8 mouse cellular contexts compared by ENCODE assay signal in genomic region chr3:96220131-96220764, GRCm38 (mm10). TPM values are rescaled to one million over a fixed set of nuclear protein-coding genes. Genes with fewer than 3 reads are reported as not detected.
DNase-seq lines count a peak whose midpoint lies in the region; ATAC-seq and TF ChIP-seq lines count a peak whose summit lies in the region.
"Not testable (repeated sequence)": the region's sequence is repeated elsewhere in the genome, so short reads cannot be mapped to it uniquely, and the experiment has no call there.

No protein-coding gene starts in this region.

- WGBS in forebrain, embryonic 12.5 days: under 1% methylated on average over 39 of the region's 47 CpGs
- WGBS in hindbrain, embryonic 10.5 days: under 1% methylated on average over 38 of the region's 47 CpGs
- WGBS in lung, embryonic 15.5 days: under 1% methylated on average over 44 of the region's 47 CpGs
- WGBS in neural tube, embryonic 11.5 days: 0% methylated on average over 35 of the region's 47 CpGs

- peak; percentile 64 for TF ChIP-seq POLR2A in testis, adult 2 months (IDR thresholded peaks at IDR 0.05; ENCODE audit: control insufficient read depth, low read depth, low read length)

- peak; percentile 28; the same call in 1 of the 2 replicates for ATAC-seq in forebrain, embryonic 12.5 days (ENCODE audit: low FRiP score)
- ATAC-seq in lung, embryonic 15.5 days (ENCODE audit: borderline replicate concordance, extremely low read depth, low FRiP score, low TSS enrichment): not testable (repeated sequence)
- ATAC-seq in neural tube, embryonic 11.5 days (ENCODE audit: insufficient read depth, low FRiP score, low TSS enrichment): peak; percentile 25

- H3K9me3 ChIP-seq in forebrain, embryonic 12.5 days; hindbrain, embryonic 10.5 days; lung, embryonic 15.5 days; neural tube, embryonic 11.5 days (ENCODE audit: control insufficient read depth, low read length): not testable (repeated sequence)

- peak overlapping the region; percentile 62 for H3K4me3 ChIP-seq in forebrain, embryonic 12.5 days (replicated peaks)
- peak overlapping the region; percentile 68 for H3K4me3 ChIP-seq in hindbrain, embryonic 10.5 days
- peak overlapping the region; percentile 90 for H3K4me3 ChIP-seq in layer of hippocampus, adult 2 months
- H3K4me3 ChIP-seq in lung, embryonic 15.5 days: peak overlapping the region; percentile 55
- peak overlapping the region; percentile 47 for H3K4me3 ChIP-seq in neural tube, embryonic 11.5 days (ENCODE audit: low read depth, low read length)
- peak overlapping the region; percentile 86 for H3K4me3 ChIP-seq in testis, adult 2 months (ENCODE audit: control insufficient read depth, low read depth, low read length)

- not testable (repeated sequence) for H3K36me3 ChIP-seq in forebrain, embryonic 12.5 days (replicated peaks); hindbrain, embryonic 10.5 days; lung, embryonic 15.5 days; neural tube, embryonic 11.5 days (ENCODE audit: control insufficient read depth, insufficient read depth, low read length); testis, adult 2 months (ENCODE audit: control insufficient read depth, insufficient read depth, low read length)

- not testable (repeated sequence) for TF ChIP-seq CTCF in layer of hippocampus, adult 2 months (conservative IDR thresholded peaks at IDR 0.05); testis, adult 2 months (IDR thresholded peaks at IDR 0.05; ENCODE audit: control insufficient read depth, insufficient read depth, insufficient replicate concordance, low read depth, low read length)

- H3K4me2 ChIP-seq in forebrain, embryonic 12.5 days: peak overlapping the region; percentile 72
- peak overlapping the region; percentile 89 for H3K4me2 ChIP-seq in lung, embryonic 15.5 days
- H3K4me2 ChIP-seq in neural tube, embryonic 11.5 days (ENCODE audit: low read depth): peak overlapping the region; percentile 61

- peak; percentile 76 for DNase-seq in ES-CJ7 (ENCODE audit: low read depth, low spot score)
- peak; percentile 60 for DNase-seq in c-Kit-negative CD71-positive TER-119-positive erythroid progenitor cells, embryonic 14.5 days (ENCODE audit: low read depth, low spot score)
- DNase-seq in hindbrain, embryonic 10.5 days (ENCODE audit: low spot score): peak; percentile 50
- DNase-seq in layer of hippocampus, adult 2 months (ENCODE audit: low spot score in 2 of 2); neural tube, embryonic 11.5 days (ENCODE audit: low spot score): not testable (repeated sequence)

- peak overlapping the region; percentile 87 for H3K9ac ChIP-seq in forebrain, embryonic 12.5 days
- peak overlapping the region; percentile 90 for H3K9ac ChIP-seq in lung, embryonic 15.5 days
- H3K9ac ChIP-seq in neural tube, embryonic 11.5 days (ENCODE audit: low read length): peak overlapping the region; percentile 71

- H3K27me3 ChIP-seq in forebrain, embryonic 12.5 days; hindbrain, embryonic 10.5 days (ENCODE audit: insufficient read depth, poor library complexity, severe bottlenecking); lung, embryonic 15.5 days; neural tube, embryonic 11.5 days (ENCODE audit: control insufficient read depth, insufficient read depth, low read length); testis, adult 2 months (ENCODE audit: control insufficient read depth, insufficient read depth, low read length): not testable (repeated sequence)

- H3K27ac ChIP-seq in forebrain, embryonic 12.5 days: peak overlapping the region; percentile 99
- peak overlapping the region; percentile 97 for H3K27ac ChIP-seq in hindbrain, embryonic 10.5 days
- peak overlapping the region; percentile 100 for H3K27ac ChIP-seq in layer of hippocampus, adult 2 months
- H3K27ac ChIP-seq in lung, embryonic 15.5 days: peak overlapping the region; percentile 97
- peak overlapping the region; percentile 97 for H3K27ac ChIP-seq in neural tube, embryonic 11.5 days (ENCODE audit: low read depth, low read length)
- H3K27ac ChIP-seq in testis, adult 2 months (ENCODE audit: control insufficient read depth, insufficient read depth, low read depth, low read length): peak overlapping the region; percentile 83

- peaks cover 42% of the 10 kb centered on the region for H3K4me1 ChIP-seq in forebrain, embryonic 12.5 days
- H3K4me1 ChIP-seq in hindbrain, embryonic 10.5 days (replicated peaks): peaks cover 60% of the 10 kb centered on the region
- H3K4me1 ChIP-seq in lung, embryonic 15.5 days: peaks cover 27% of the 10 kb centered on the region
- peaks cover 20% of the 10 kb centered on the region for H3K4me1 ChIP-seq in neural tube, embryonic 11.5 days (ENCODE audit: control insufficient read depth, insufficient read depth, low read length)
- H3K4me1 ChIP-seq in testis, adult 2 months (ENCODE audit: control insufficient read depth, insufficient read depth, low read length): not testable (repeated sequence)

RNA-seq across cellular contexts. Expression of gene Hist2h2ac, which starts 0.4 kb away (rescaled TPM):
- polyA plus RNA-seq in forebrain, embryonic 12.5 days (2016; fragmentation: Nextera tagmentation; extraction: Ambion mirVana): 13.8 and 14.0 TPM in 2 replicates
- 7.6 and 12.0 TPM in 2 replicates for polyA plus RNA-seq in hindbrain, embryonic 10.5 days (2016; fragmentation: Nextera tagmentation; extraction: Ambion mirVana)
- 10 to 100 TPM; 21.9 to 28.0 TPM for total RNA-seq in layer of hippocampus, adult 2 months (2021)
- polyA plus RNA-seq in lung, embryonic 15.5 days (2015; fragmentation: Nextera tagmentation; extraction: Ambion mirVana): 13.7 and 17.4 TPM in 2 replicates
- 7.8 and 12.7 TPM in 2 replicates for polyA plus RNA-seq in neural tube, embryonic 11.5 days (2014; fragmentation: Nextera tagmentation; extraction: Ambion mirVana)
- 7.3 and 9.4 TPM in 2 replicates for polyA plus RNA-seq in testis, adult 2 months (2012; rRNA removed)

RNA-seq across cellular contexts. Expression of gene Hist2h2ab, which starts 0.6 kb away (rescaled TPM):
- polyA plus RNA-seq in forebrain, embryonic 12.5 days (2016; fragmentation: Nextera tagmentation; extraction: Ambion mirVana): 1.1 and 1.7 TPM in 2 replicates
- polyA plus RNA-seq in hindbrain, embryonic 10.5 days (2016; fragmentation: Nextera tagmentation; extraction: Ambion mirVana): not detected in 2 replicates
- total RNA-seq in layer of hippocampus, adult 2 months (2021): 10 to 100 TPM in 1 of 2 experiments, 1 to 10 TPM in 1; 9.3 to 12.7 TPM
- 1.1 and 1.4 TPM in 2 replicates for polyA plus RNA-seq in lung, embryonic 15.5 days (2015; fragmentation: Nextera tagmentation; extraction: Ambion mirVana)
- polyA plus RNA-seq in neural tube, embryonic 11.5 days (2014; fragmentation: Nextera tagmentation; extraction: Ambion mirVana): 2.4 TPM in 1 of 2 replicates, not detected in the other
- polyA plus RNA-seq in testis, adult 2 months (2012; rRNA removed): 3.7 and 3.9 TPM in 2 replicates

RNA-seq across cellular contexts. Expression of gene Hist2h2be, which starts 0.7 kb away (rescaled TPM):
- 14.9 and 15.4 TPM in 2 replicates for polyA plus RNA-seq in forebrain, embryonic 12.5 days (2016; fragmentation: Nextera tagmentation; extraction: Ambion mirVana)
- polyA plus RNA-seq in hindbrain, embryonic 10.5 days (2016; fragmentation: Nextera tagmentation; extraction: Ambion mirVana): 6.0 and 8.7 TPM in 2 replicates
- 1 to 10 TPM; 7.6 to 7.9 TPM for total RNA-seq in layer of hippocampus, adult 2 months (2021)
- 7.2 and 7.4 TPM in 2 replicates for polyA plus RNA-seq in lung, embryonic 15.5 days (2015; fragmentation: Nextera tagmentation; extraction: Ambion mirVana)
- 6.8 and 8.6 TPM in 2 replicates for polyA plus RNA-seq in neural tube, embryonic 11.5 days (2014; fragmentation: Nextera tagmentation; extraction: Ambion mirVana)
- 11.3 and 13.0 TPM in 2 replicates for polyA plus RNA-seq in testis, adult 2 months (2012; rRNA removed)

RNA-seq across cellular contexts. Expression of gene Bola1, which starts 0.7 kb away (rescaled TPM):
- polyA plus RNA-seq in forebrain, embryonic 12.5 days (2016; fragmentation: Nextera tagmentation; extraction: Ambion mirVana): 72.2 and 77.9 TPM in 2 replicates
- 89.6 and 90.3 TPM in 2 replicates for polyA plus RNA-seq in hindbrain, embryonic 10.5 days (2016; fragmentation: Nextera tagmentation; extraction: Ambion mirVana)
- total RNA-seq in layer of hippocampus, adult 2 months (2021): 10 to 100 TPM; 16.2 to 16.7 TPM
- 56.8 and 64.4 TPM in 2 replicates for polyA plus RNA-seq in lung, embryonic 15.5 days (2015; fragmentation: Nextera tagmentation; extraction: Ambion mirVana)
- polyA plus RNA-seq in neural tube, embryonic 11.5 days (2014; fragmentation: Nextera tagmentation; extraction: Ambion mirVana): 63.3 and 70.4 TPM in 2 replicates
- polyA plus RNA-seq in testis, adult 2 months (2012; rRNA removed): 38.3 and 47.3 TPM in 2 replicates

RNA-seq across cellular contexts. Expression of gene Hist2h3c2, which starts 18.7 kb away (rescaled TPM):
- polyA plus RNA-seq in forebrain, embryonic 12.5 days (2016; fragmentation: Nextera tagmentation; extraction: Ambion mirVana): 11.6 and 17.3 TPM in 2 replicates
- 7.9 and 8.4 TPM in 2 replicates for polyA plus RNA-seq in hindbrain, embryonic 10.5 days (2016; fragmentation: Nextera tagmentation; extraction: Ambion mirVana)
- 10 to 100 TPM; 11.4 to 12.3 TPM for total RNA-seq in layer of hippocampus, adult 2 months (2021)
- 9.8 and 13.7 TPM in 2 replicates for polyA plus RNA-seq in lung, embryonic 15.5 days (2015; fragmentation: Nextera tagmentation; extraction: Ambion mirVana)
- polyA plus RNA-seq in neural tube, embryonic 11.5 days (2014; fragmentation: Nextera tagmentation; extraction: Ambion mirVana): 5.8 and 6.7 TPM in 2 replicates
- polyA plus RNA-seq in testis, adult 2 months (2012; rRNA removed): 18.0 and 18.3 TPM in 2 replicates
